Mouse (Mus musculus) heart, embryonic 12.5 days (tissue): ENCODE measurements around the gene Olfr1239. TPM values are rescaled to one million over a fixed set of nuclear protein-coding genes. Genes with fewer than 3 reads are reported as not detected.

Experiments used
- ATAC-seq: fragments of 200-750 bp; cut with Nextera tagmentation; 2 replicates; pipeline ENCODE4 v1.8.0; 2017; ENCODE audit warnings: moderate TSS enrichment, moderate library complexity; ENCODE audit not compliant: insufficient number of reproducible peaks, low FRiP score
- H3K27ac ChIP-seq: fragments of 300-500 bp; sonication (generic); 2 replicates; pipeline ENCODE4 v1.5.1; 2016; ENCODE audit warnings: mild to moderate bottlenecking, moderate library complexity; ENCODE audit not compliant: poor library complexity, severe bottlenecking
- H3K27me3 ChIP-seq: fragments of 300-500 bp; sonication (generic); replicated peaks from 2 replicates; pipeline ENCODE4 v1.6.1; 2016; ENCODE audit warnings: mild to moderate bottlenecking, moderate library complexity
- H3K36me3 ChIP-seq: fragments of 300-500 bp; sonication (generic); 2 replicates; pipeline ENCODE4 v1.6.1; 2016; ENCODE audit warnings: mild to moderate bottlenecking, moderate library complexity
- H3K4me1 ChIP-seq: fragments of 300-500 bp; sonication (generic); replicated peaks from 2 replicates; pipeline ENCODE4 v1.6.1; 2016; ENCODE audit warnings: mild to moderate bottlenecking
- H3K4me2 ChIP-seq: fragments of 300-500 bp; sonication (generic); 2 replicates; pipeline ENCODE4 v1.6.1; 2016; ENCODE audit warnings: mild to moderate bottlenecking, moderate library complexity
- H3K4me3 ChIP-seq: fragments of 300-500 bp; sonication (generic); 2 replicates; pipeline ENCODE4 v1.5.1; 2016; ENCODE audit warnings: mild to moderate bottlenecking
- H3K9ac ChIP-seq: fragments of 300-500 bp; sonication (generic); 2 replicates; pipeline ENCODE4 v1.6.1; 2016; ENCODE audit warnings: mild to moderate bottlenecking, moderate library complexity
- H3K9me3 ChIP-seq: fragments of 300-500 bp; sonication (generic); replicated peaks from 2 replicates; pipeline ENCODE4 v1.6.1; 2016; ENCODE audit warnings: mild to moderate bottlenecking, moderate library complexity
- WGBS: fragments of 180-500 bp; shearing (Covaris S2); methylation state at CpG from one replicate; pipeline ENCODE4 v1.1.7; 2016; 5-methylcytosine and 5-hydroxymethylcytosine counted together
- polyA plus RNA-seq: library from polyadenylated mRNA; unstranded; fragments of >200 nt; fragmentation: Nextera tagmentation; extraction: Ambion mirVana; gene quantifications from 2 replicates; pipeline ENCODE4 v1.2.1, GENCODE M21; 2016

The Olfr1239 gene
- polyA plus RNA-seq, result not detected in 2 replicates

- ATAC-seq, result no peak
- H3K4me1 ChIP-seq, result no peaks in the 10 kb centered on the region
- H3K9ac ChIP-seq, result no peak within 1 kb of the TSS
- H3K27ac ChIP-seq, result no peak within 1 kb of the TSS
- 92% methylated on average over 2 of the region's 2 CpGs for WGBS
- H3K36me3 ChIP-seq, result no peaks in the 10 kb centered on the region
- no peaks in the 10 kb centered on the region for H3K27me3 ChIP-seq
- no peak within 1 kb of the TSS for H3K4me2 ChIP-seq
- H3K4me3 ChIP-seq, result no peak within 1 kb of the TSS
- H3K9me3 ChIP-seq, result no peaks in the 10 kb centered on the region
Measured at GRCm38 (mm10) chr2:89420307-89420706, at the start of gene Olfr1239. Gene Olfr1239, minus strand, starts transcription at chr2:89420407.

GRCm38 (mm10) chr2:89442900-89443299, 22.7 kb upstream of the Olfr1239 start, which contains the start of gene Olfr1240:
Gene Olfr1240, minus strand, starts transcription at chr2:89443000.
- no peaks in the 10 kb centered on the region for H3K36me3 ChIP-seq
- no peak within 1 kb of the TSS for H3K4me2 ChIP-seq
- H3K9me3 ChIP-seq, result no peaks in the 10 kb centered on the region
- WGBS, result 72% methylated on average over 3 of the region's 3 CpGs
- no peaks in the 10 kb centered on the region for H3K27me3 ChIP-seq
- H3K4me3 ChIP-seq, result no peak within 1 kb of the TSS
- H3K27ac ChIP-seq, result no peak within 1 kb of the TSS
- ATAC-seq, result no peak
- H3K4me1 ChIP-seq, result no peaks in the 10 kb centered on the region
- H3K9ac ChIP-seq, result no peak within 1 kb of the TSS

DNA sequence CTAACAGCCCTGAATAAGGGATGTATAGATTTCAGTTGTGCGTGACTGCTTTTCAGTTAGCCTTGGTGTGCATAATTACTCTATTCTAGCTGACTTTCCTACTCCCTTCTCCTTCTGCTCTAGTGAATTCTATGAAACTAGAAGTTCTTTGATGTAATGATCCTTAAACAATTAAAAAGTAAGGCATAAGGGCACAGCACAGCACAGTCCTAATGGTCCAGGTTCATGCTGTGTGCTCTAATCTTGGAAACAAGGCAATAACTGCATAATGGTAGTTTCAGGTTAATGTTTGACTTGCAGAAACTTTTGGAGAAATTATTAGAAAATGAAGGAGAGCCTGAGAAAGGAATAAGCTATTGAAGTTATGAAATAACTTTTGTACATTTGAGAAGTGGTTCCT, 5.7 kb downstream of the Olfr1239 start:
- H3K4me3 ChIP-seq, result no peak overlapping the region
- H3K27me3 ChIP-seq, result no peaks in the 10 kb centered on the region
- WGBS, result 93% methylated on average over 1 of the region's 1 CpGs
- no peaks in the 10 kb centered on the region for H3K36me3 ChIP-seq
- H3K4me1 ChIP-seq, result no peaks in the 10 kb centered on the region
- H3K4me2 ChIP-seq, result no peak overlapping the region
- H3K27ac ChIP-seq, result no peak overlapping the region
- no peak for ATAC-seq
- no peak overlapping the region for H3K9ac ChIP-seq
- H3K9me3 ChIP-seq, result no peaks in the 10 kb centered on the region

GRCm38 (mm10) chr2:89409576-89409975, 10.6 kb downstream of the Olfr1239 start, which contains the start of gene Olfr1238:
Gene Olfr1238, minus strand, starts transcription at chr2:89409676.
- Histone ChIP-seq H3K36me3 (no peaks in the 10 kb centered on the region), H3K4me3 (no peak within 1 kb of the TSS), H3K27ac (no peak within 1 kb of the TSS), H3K27me3 (no peaks in the 10 kb centered on the region), H3K4me1 (no peaks in the 10 kb centered on the region), H3K9me3 (no peaks in the 10 kb centered on the region), H3K9ac (no peak within 1 kb of the TSS), H3K4me2 (no peak within 1 kb of the TSS)
- WGBS, result 85% methylated on average over 2 of the region's 2 CpGs
- no peak for ATAC-seq

GRCm38 (mm10) chr2:89400882-89401281, 19.3 kb downstream of the Olfr1239 start:
- Histone ChIP-seq H3K27me3 (no peaks in the 10 kb centered on the region), H3K36me3 (no peaks in the 10 kb centered on the region), H3K4me1 (no peaks in the 10 kb centered on the region), H3K4me3 (no peak overlapping the region), H3K9ac (no peak overlapping the region), H3K4me2 (no peak overlapping the region), H3K9me3 (no peaks in the 10 kb centered on the region), H3K27ac (no peak overlapping the region)
- ATAC-seq, result no peak
- 69% methylated on average over 1 of the region's 1 CpGs for WGBS

Other genes with a start within 250 kb of the Olfr1239 start
- not detected in 2 replicates for gene Olfr1225, start 245.7 kb downstream of the Olfr1239 start, polyA plus RNA-seq
- not detected in 2 replicates for gene Olfr1226, start 220.4 kb downstream of the Olfr1239 start, polyA plus RNA-seq
- gene Olfr1228, start 166.3 kb downstream of the Olfr1239 start, polyA plus RNA-seq, result not detected in 2 replicates
- not detected in 2 replicates for gene Olfr1229, start 132.4 kb downstream of the Olfr1239 start, polyA plus RNA-seq
- gene Olfr1230, start 123.1 kb downstream of the Olfr1239 start, polyA plus RNA-seq, result not detected in 2 replicates
- not detected in 2 replicates for gene Olfr1231, start 113.3 kb downstream of the Olfr1239 start, polyA plus RNA-seq
- not detected in 2 replicates for gene Olfr1232, start 90.7 kb downstream of the Olfr1239 start, polyA plus RNA-seq
- not detected in 2 replicates for gene Olfr1233, start 78.0 kb downstream of the Olfr1239 start, polyA plus RNA-seq
- not detected in 2 replicates for gene Olfr1234, start 55.5 kb downstream of the Olfr1239 start, polyA plus RNA-seq
- not detected in 2 replicates for gene Olfr1238, start 10.7 kb downstream of the Olfr1239 start, polyA plus RNA-seq
- gene Olfr1240, start 22.6 kb upstream of the Olfr1239 start, polyA plus RNA-seq, result not detected in 2 replicates
- not detected in 2 replicates for gene Olfr1241, start 66.7 kb upstream of the Olfr1239 start, polyA plus RNA-seq
- gene Olfr1242, start 77.9 kb upstream of the Olfr1239 start, polyA plus RNA-seq, result not detected in 2 replicates
- not detected in 2 replicates for gene Olfr1243, start 111.1 kb upstream of the Olfr1239 start, polyA plus RNA-seq
- not detected in 2 replicates for gene Olfr1245, start 158.0 kb upstream of the Olfr1239 start, polyA plus RNA-seq
- not detected in 2 replicates for gene Olfr1246, start 172.8 kb upstream of the Olfr1239 start, polyA plus RNA-seq
- not detected in 2 replicates for gene Olfr1247, start 193.7 kb upstream of the Olfr1239 start, polyA plus RNA-seq
- gene Olfr1248, start 197.8 kb upstream of the Olfr1239 start, polyA plus RNA-seq, result not detected in 2 replicates
- not detected in 2 replicates for gene Olfr1249, start 214.6 kb upstream of the Olfr1239 start, polyA plus RNA-seq
- gene Olfr1250, start 241.1 kb upstream of the Olfr1239 start, polyA plus RNA-seq, result not detected in 2 replicates